Mouse (Mus musculus): ENCODE results near the gene Invs.
"Not testable (repeated sequence)": the region's sequence is repeated elsewhere in the genome, so short reads cannot be mapped to it uniquely, and the experiment has no call there.

Gene Invs

GRCm38 (mm10) chr4:48328042-48328441 lies 48.5 kb downstream of the Invs start:
- no peak for DNase-seq

DNA sequence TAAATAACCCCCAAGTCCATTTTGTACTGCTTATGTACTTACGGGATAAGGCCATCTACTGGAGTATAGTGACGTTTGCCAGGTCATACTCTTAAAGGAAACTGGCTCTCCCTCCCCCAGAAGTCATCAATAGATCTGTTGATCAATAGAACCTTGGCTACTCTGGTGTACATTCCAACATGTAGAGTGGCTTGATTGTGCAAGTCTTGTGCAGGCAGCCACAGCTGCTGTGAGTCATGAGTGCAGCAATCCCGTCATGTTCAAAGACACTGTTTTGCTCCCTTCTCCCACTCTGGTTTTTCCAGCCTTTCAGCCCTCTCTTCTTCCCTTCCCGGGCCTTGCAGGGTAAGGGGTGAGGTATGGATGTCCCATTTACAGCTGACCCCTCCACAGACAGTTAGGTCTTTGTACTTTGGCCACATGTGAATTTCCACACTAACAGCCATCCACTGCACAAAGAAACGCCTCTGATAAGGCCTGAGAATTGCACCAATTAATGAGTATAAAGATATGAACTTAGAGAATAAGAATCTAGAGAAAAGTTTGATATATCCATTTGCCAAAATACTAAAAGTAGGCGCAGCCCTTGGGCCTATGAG lies 53.0 kb downstream of the Invs start:
- no peak for DNase-seq

- DNase-seq, result no peak
These were observed 55.6 kb downstream of the Invs start for GRCm38 (mm10) chr4:48334927-48335763.

DNA sequence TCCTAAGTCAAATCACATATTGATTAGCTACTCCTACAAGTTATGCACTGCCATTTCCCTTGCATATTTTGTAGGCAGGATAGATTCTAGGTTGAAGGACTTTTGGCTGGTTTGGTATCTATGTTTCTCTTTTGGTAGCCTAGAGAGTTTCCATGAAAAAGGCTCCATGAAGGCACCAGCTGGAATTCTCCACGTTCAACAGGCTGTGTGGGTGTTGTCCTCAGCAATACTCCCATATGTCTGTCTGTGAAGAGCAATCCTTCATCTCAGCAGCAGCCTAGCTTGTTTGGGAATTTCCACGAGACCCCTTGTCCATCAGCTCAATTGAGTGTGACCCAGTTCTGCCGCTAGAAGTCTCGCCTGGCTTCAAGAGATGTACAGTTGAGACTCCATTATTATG lies 63.1 kb downstream of the Invs start:
- DNase-seq, result no peak

- DNase-seq, result no peak
These were observed 82.8 kb downstream of the Invs start for GRCm38 (mm10) chr4:48362367-48362766.

DNA sequence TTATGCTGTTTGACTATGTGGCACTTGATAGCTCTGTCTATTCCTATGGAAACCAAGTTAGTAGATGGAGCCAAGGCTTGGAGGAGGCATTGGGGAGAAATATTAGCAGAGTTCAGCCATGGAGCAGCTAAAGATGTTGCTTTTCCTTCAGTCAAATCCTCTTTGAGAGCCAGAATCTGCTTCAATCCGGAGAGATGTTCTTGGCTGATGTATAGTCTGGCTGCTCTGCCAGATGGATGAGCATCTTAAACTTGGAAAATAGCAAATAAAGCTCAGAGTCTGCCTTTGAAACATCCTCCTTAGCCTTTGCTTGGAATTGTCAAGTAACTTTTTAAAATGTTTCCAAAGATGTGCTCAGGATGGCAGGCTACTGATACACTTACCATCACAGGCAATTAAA lies 91.5 kb downstream of the Invs start:
- DNase-seq, result no peak

GRCm38 (mm10) chr4:48380940-48381339 lies 101.4 kb downstream of the Invs start:
- peak; percentile 28 to 73 for DNase-seq

GRCm38 (mm10) chr4:48382506-48382905 lies 102.9 kb downstream of the Invs start:
- no peak for DNase-seq

- DNase-seq, result no peak
These were observed 117.4 kb downstream of the Invs start for GRCm38 (mm10) chr4:48396949-48397348.

DNA sequence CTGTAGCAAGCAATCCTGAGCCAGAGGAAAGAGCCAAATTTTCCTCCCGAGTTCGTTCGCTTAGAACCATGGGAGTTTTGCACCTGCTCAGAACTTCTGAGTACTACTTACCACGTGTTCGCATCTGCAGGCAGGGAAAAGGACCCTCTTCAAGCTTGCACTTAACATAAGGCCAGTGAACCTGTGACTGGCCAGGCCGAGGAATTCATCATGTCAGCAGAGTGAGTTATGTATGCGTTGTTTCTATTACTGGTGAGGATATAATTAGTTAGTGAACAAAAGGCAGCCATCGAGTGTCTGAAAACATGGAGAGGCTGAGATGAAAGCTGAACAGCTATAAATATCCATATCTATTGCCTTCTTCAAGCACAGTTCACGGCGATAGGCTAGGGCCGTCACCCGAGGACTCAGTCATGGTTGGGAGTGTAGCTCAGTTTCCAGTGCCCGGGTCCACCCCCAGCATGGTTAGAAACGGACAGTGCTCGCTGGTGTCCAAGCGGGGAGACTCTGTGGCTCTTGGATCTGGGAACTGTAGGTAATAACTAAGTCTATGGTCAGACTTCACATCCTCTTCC lies 123.6 kb downstream of the Invs start:
- no peak for DNase-seq

DNA sequence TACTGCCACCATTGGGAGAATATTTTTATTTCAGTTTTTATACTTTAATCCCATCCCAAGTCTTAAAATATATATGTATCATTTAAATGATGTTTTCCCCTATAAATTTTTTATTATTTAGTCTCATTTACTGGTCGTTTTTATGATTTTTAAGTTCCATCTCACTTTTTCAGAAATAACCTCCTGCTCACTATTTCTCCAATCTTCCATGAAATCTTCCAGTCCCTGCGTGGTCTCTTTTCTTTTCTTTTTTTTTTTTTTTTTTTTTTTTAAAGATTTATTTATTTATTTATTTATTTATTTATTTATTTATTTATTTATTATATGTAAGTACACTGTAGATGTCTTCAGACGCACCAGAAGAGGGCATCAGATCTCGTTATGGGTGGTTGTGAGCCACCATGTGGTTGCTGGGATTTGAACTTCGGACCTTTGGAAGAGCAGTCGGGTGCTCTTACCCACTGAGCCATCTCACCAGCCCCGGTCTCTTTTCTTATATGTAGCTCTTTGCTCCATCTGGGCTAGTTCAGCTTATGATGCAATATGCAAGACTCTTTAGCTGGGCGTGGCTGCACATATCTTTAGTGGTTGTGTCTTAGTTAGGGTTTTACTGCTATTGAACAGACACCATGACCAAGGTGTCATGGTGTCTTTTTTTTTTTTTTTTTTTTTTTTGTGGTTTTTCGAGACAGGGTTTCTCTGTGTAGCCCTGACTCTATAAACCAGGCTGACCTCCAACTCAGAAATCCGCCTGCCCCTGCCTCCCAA lies 126.3 kb downstream of the Invs start:
- DNase-seq, result not testable (repeated sequence)

GRCm38 (mm10) chr4:48407350-48408039 lies 127.9 kb downstream of the Invs start:
- DNase-seq, result peak; percentile 50 to 70

DNA sequence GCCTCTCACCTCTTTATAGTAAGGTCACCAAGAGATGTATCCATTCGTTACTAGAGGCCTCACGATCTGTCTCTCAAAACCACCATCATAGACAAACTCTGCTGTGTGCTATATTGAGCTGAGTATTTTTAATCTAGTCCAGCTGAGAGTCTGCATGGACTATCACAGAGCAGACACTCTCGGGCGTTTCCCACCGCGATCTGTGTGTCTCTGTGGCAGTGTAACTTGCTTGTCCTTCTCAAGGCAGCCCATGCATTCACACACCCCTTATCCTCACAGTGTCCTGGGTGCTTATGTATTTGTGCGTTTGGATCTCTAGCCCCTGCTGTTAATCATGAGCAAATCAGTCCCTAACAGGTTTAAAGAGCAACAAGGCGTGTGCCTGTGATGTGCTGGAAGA lies 133.9 kb downstream of the Invs start:
- DNase-seq, result no peak

- no peak for DNase-seq
These were observed 136.3 kb downstream of the Invs start for GRCm38 (mm10) chr4:48415838-48416335.

DNA sequence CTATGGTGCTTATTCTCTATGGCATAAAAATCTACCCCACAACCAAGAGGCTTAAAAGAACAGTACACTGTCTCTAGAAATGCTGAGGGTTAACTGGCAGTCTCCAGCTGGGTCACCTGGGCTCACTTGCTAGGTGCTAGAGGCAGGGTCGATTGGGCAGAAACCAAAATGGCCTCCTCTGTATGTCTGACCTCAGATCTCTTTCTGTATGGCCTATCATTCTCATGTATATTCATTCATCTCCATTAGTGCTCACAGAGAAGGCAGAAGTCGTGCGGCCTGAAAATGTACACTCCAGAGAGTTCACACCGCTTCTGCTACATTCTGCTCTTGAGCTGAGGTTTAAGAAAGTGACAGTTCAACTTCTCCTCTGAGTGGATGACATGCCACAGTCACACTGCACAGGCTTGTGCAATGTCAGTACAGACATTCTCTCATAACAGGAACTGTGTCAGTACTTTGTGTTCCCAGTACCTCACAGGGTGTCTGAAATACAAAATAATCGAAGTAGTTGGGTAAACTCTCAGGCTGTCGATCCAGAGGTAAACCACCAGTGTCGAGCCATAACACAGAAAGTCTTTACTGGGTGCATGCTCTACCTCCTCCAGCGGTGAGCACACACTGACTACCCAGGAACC lies 139.4 kb downstream of the Invs start:
- no peak for DNase-seq

DNA sequence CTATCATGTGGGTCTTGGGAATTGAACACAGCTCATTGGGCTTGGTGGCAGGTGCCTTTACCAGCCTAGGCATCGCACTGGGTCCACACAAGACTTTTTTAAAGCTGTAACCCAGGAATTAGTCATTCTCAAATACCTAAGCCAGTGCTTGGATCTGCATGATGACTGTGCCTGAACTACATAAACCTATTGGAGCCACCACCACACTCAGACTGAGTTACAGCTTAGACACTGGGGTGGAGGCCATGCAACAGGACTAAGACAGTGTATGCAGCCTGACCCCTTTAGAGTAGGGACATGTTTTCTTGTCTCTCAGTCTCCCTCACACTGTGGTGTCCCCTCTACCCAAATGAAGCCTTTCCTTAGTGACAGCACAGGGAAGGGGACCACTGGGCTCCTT lies 143.1 kb downstream of the Invs start:
- no peak for DNase-seq

DNA sequence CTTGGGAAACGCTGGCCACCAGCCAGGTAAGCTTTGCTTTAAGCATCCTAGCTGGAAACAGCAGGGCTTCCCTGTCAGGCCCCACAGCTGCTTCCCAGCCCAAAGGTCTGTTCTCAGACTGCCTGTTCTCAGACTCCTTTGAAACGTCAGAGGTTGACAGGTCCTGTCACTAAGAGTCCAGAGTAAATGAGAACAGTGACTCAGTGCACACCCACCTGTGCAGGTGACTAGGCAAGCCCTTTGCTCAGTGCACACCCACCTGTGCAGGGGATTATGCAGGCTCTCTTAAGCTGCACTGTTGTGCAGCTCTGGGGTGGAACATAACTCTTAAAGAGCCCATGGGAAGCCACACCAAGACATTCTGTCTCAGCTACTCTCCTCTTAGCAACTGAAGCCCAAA lies 144.2 kb downstream of the Invs start:
- DNase-seq, result no peak

DNA sequence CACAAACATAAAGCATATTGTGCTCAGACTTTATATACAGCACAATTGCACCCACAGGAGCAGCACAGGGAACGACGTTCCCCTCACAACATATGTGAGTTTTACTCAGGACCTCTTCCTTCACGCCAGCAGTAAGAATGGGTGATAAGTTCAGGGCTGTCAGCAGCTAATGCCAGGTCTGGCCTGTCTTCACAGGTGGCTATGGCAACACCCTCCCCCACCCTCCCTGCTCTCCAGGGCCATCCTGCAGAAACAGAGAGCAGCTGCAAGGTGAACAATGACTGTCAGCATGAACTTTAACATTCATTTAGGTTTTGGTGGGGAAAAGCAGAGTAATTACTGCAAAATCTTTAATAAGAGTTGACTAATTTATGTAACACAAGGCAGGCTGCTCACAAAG lies 147.9 kb downstream of the Invs start:
- DNase-seq, result no peak

DNA sequence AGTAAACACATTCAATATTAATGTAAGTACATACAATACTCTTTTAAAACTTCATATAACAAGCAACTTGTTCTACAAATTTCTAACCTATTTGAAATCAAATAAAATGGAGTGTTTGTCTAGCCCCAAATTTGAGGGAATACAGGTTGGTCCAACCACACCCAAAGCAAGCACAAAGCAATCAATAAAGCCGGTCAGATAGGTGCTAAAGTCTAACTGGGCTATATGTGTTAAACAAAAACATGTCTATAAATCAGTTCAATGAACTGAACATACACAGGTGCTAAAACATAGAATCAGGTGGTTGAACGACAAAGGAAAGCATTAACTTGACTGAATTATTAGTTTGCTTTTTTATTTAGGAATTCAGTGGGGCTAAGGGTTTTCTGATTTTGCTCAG lies 148.5 kb downstream of the Invs start:
- no peak for DNase-seq

DNA sequence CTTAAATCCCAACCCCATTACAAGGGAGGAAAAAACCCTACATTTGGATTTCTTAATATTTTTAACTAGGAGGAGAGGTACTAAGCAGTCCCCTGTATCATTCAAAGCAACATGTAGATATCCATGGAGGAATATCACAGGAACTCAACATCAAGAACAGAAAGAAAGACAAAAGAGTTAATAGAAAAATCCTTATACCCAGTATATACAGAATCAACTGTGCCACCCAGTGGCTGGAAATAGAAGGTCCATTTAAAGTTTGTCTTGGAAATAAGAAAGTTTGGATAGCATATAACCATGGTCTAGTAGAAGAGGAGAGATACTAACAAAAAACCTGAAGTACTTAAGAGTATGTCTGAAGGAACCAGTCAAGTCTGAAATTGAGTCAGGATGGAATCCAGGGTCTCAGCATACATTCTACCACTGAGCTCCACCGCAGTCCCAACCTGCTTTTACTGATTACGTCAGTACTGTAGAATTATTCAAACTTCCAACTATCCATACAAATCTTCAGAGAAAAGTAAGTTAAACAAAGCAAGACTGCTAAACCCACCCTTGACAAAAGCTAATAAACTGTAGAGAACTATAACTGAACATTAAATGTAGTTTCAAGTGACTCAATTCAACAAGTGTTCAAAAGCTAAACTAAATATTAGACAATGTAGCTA lies 174.7 kb downstream of the Invs start:
- no peak for DNase-seq

GRCm38 (mm10) chr4:48458436-48458835 lies 178.9 kb downstream of the Invs start:
- DNase-seq, result no peak

- no peak for DNase-seq
These were observed 181.5 kb downstream of the Invs start for GRCm38 (mm10) chr4:48461060-48461459.

Data from lung, postnatal 4 days (tissue).